Mouse (Mus musculus) midbrain, postnatal 0 days (tissue): ENCODE measurements around the gene Robo1. TPM values are rescaled to one million over a fixed set of nuclear protein-coding genes. Genes with fewer than 3 reads are reported as not detected.

Experiments
- ATAC-seq: fragments of 200-750 bp; cut with Nextera tagmentation; 2 replicates; pipeline ENCODE4 v1.8.0; 2017; ENCODE audit warnings: moderate number of reproducible peaks, mild to moderate bottlenecking, moderate TSS enrichment, moderate library complexity; ENCODE audit not compliant: low FRiP score
- DNase-seq: peaks from one replicate; pipeline ENCODE4 v3.0.0-alpha.2; 2015; ENCODE audit warnings: low spot score
- H3K27ac ChIP-seq: fragments of 300-500 bp; sonication (generic); 2 replicates; pipeline ENCODE4 v1.5.1; 2014; ENCODE audit warnings: low read depth, mild to moderate bottlenecking, low read length, mixed read lengths
- H3K27me3 ChIP-seq: fragments of 300-500 bp; sonication (generic); 2 replicates; pipeline ENCODE4 v1.6.1; 2014; ENCODE audit warnings: low read length, control low read depth, mixed read lengths; ENCODE audit not compliant: insufficient read depth
- H3K36me3 ChIP-seq: fragments of 300-500 bp; sonication (generic); 2 replicates; pipeline ENCODE4 v1.6.1; 2014; ENCODE audit warnings: low read length, control low read depth, mixed read lengths; ENCODE audit not compliant: insufficient read depth
- H3K4me1 ChIP-seq: fragments of 300-500 bp; sonication (generic); 2 replicates; pipeline ENCODE4 v1.6.1; 2014; ENCODE audit warnings: mild to moderate bottlenecking, control low read depth, antibody characterized with exemption, low read length, mixed read lengths; ENCODE audit not compliant: insufficient read depth
- H3K4me2 ChIP-seq: fragments of 300-500 bp; sonication (generic); 2 replicates; pipeline ENCODE4 v1.6.1; 2014; ENCODE audit warnings: low read depth, mild to moderate bottlenecking, low read length, mixed read lengths; ENCODE audit not compliant: poor library complexity, severe bottlenecking
- H3K4me3 ChIP-seq: fragments of 300-500 bp; sonication (generic); 2 replicates; pipeline ENCODE4 v1.5.1; 2014; ENCODE audit warnings: low read depth, mild to moderate bottlenecking, low read length, moderate library complexity
- H3K9ac ChIP-seq: fragments of 300-500 bp; sonication (generic); replicated peaks from 2 replicates; pipeline ENCODE4 v1.6.1; 2014; ENCODE audit warnings: mild to moderate bottlenecking, low read length, moderate library complexity, mixed read lengths; ENCODE audit not compliant: poor library complexity, severe bottlenecking
- H3K9me3 ChIP-seq: fragments of 300-500 bp; sonication (generic); 2 replicates; pipeline ENCODE4 v1.6.1; 2016; ENCODE audit warnings: low read length, control low read depth
- CTCF ChIP-seq: IDR thresholded peaks from 2 replicates; pipeline ENCODE4 v1.5.1; 2016; ENCODE audit warnings: antibody characterized with exemption, mild to moderate bottlenecking
- WGBS: fragments of 180-500 bp; shearing (Covaris S2); extraction: QIAGEN DNeasy Blood & Tissue Kit; methylation state at CpG from one replicate; pipeline ENCODE4 v1.1.7; 2014; 5-methylcytosine and 5-hydroxymethylcytosine counted together
- polyA plus RNA-seq: library from polyadenylated mRNA; unstranded; fragments of >200 nt; fragmentation: Nextera tagmentation; extraction: Ambion mirVana; gene quantifications from 2 replicates; pipeline ENCODE4 v1.2.1, GENCODE M21; 2015
- total RNA-seq: library from RNA; depleted of rRNA; stranded (reverse); fragments of >200 nt; gene quantifications from 2 replicates; pipeline ENCODE4 v1.2.3, GENCODE M21; 2014

Robo1 gene
- total and polyA plus RNA-seq, 2 experiments from 2014 or later = 31.4 to 96.1 TPM

- no peaks in the 10 kb centered on the region for H3K9me3 ChIP-seq
- H3K4me3 ChIP-seq = peak overlapping the region; percentile 8; the same call in 1 of the 2 replicates
- no peak overlapping the region for H3K9ac ChIP-seq
- peak overlapping the region; percentile 33 for H3K4me2 ChIP-seq
- no peak for TF ChIP-seq CTCF
- WGBS = 37% methylated on average over 10 of the region's 10 CpGs
- ATAC-seq = no peak
- H3K27me3 ChIP-seq = no peaks in the 10 kb centered on the region
- no peaks in the 10 kb centered on the region for H3K36me3 ChIP-seq
- no peak for DNase-seq
- H3K4me1 ChIP-seq = no peaks in the 10 kb centered on the region
- H3K27ac ChIP-seq = no peak overlapping the region
These were observed 314.8 kb downstream of the Robo1 start for GRCm38 (mm10) chr16:72622868-72623267.

DNA sequence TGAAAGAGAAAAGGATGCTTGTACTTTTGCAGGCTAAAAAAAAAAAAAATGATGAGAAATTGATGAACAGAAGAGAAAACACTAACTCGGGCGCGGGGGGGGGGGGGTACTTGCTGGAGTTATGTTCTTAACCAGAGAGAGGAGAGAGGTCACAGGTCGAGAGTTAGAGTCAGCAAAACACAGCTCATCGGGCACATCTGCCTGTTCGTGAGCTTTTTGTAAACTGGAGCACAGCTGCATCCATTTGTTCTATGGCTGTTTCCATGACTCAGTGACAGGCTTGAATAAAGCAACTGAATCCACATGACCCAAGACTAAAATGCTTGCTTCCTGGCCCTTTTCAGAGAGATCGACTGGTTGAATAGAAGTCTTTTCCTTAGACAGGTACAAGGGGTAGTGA lies 325.7 kb downstream of the Robo1 start:
- Histone ChIP-seq H3K4me2 (no peak overlapping the region), H3K36me3 (no peaks in the 10 kb centered on the region), H3K4me3 (no peak overlapping the region), H3K27me3 (no peaks in the 10 kb centered on the region), H3K9me3 (no peaks in the 10 kb centered on the region), H3K27ac (no peak overlapping the region), H3K4me1 (no peaks in the 10 kb centered on the region), H3K9ac (no peak overlapping the region)
- WGBS = 69% methylated on average over 6 of the region's 7 CpGs
- DNase-seq = no peak
- ATAC-seq = no peak
- no peak for TF ChIP-seq CTCF

GRCm38 (mm10) chr16:72639332-72639940 lies 331.3 kb downstream of the Robo1 start:
- Histone ChIP-seq H3K27ac (no peak overlapping the region), H3K27me3 (no peaks in the 10 kb centered on the region), H3K9me3 (no peaks in the 10 kb centered on the region), H3K4me2 (no peak overlapping the region), H3K36me3 (no peaks in the 10 kb centered on the region), H3K4me3 (no peak overlapping the region), H3K9ac (no peak overlapping the region), H3K4me1 (no peaks in the 10 kb centered on the region)
- WGBS = 86% methylated on average over 8 of the region's 8 CpGs
- ATAC-seq = no peak
- DNase-seq = no peak
- TF ChIP-seq CTCF = no peak

DNA sequence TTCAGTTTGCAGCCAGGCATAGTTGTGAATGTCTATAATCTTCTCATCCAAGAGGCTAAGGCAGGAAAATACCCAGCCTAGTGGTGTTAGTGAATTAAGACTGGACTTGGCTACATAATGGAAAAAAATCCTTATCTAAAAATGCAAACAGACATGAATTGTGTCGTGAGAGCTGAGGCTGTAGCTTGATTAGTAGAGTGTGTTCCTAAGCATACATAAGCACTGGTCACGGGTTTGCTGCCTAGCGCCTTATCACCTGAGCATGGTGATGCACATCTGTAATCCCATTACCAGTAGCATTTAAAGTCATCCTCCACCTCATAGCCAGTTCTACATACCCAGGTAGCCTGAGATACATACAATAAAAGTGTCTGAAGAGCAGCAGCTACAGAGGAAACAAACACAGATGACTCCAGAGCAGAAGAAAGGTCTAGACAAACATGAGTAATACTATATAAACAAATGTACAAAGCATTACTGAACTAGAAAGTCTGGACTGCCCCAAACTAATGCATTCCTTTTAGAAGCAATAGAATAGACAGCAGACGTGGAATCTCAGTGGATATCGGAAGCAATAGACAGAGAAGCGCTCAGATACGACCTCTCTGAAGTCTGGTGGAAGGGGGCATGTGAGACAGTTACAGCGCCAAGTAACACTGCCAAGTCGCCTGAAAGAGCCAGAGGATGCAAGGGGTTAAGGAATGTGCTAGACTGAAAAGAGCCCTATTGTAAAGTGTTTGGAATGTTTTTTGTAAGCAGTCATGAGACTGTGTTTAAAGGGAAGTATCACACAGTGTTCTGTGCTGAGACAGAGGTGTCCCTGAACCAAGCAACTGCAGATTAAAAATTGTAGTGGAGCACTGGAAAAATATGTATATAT lies 333.1 kb downstream of the Robo1 start:
- no peaks in the 10 kb centered on the region for H3K9me3 ChIP-seq
- H3K4me2 ChIP-seq = no peak overlapping the region
- DNase-seq = no peak
- WGBS = 71% methylated on average over 9 of the region's 9 CpGs
- no peak for TF ChIP-seq CTCF
- H3K4me3 ChIP-seq = no peak overlapping the region
- H3K9ac ChIP-seq = no peak overlapping the region
- H3K36me3 ChIP-seq = no peaks in the 10 kb centered on the region
- no peaks in the 10 kb centered on the region for H3K27me3 ChIP-seq
- H3K4me1 ChIP-seq = no peaks in the 10 kb centered on the region
- no peak for ATAC-seq
- H3K27ac ChIP-seq = no peak overlapping the region

DNA sequence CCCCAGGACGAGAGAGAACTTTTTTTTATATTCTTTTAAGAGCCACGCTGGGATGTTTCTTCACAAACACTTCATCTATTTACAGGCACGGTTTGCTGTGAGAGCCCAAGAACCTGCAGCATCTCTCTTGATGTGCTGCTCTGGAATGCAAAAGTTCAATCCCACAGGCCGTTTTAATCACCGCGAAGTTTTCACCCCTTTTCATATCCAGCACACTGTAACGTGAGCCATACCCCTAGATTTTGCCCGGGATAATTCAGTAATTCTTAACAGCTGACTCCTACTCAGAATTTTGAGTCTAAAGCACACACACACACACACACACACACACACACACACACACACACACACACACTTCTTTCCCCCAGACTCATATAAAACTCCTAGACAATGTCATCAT lies 337.8 kb downstream of the Robo1 start:
- 44% methylated on average over 8 of the region's 8 CpGs for WGBS
- H3K36me3 ChIP-seq = no peaks in the 10 kb centered on the region
- no peak overlapping the region for H3K9ac ChIP-seq
- H3K9me3 ChIP-seq = no peaks in the 10 kb centered on the region
- no peak overlapping the region for H3K27ac ChIP-seq
- DNase-seq = no peak
- no peak overlapping the region for H3K4me2 ChIP-seq
- no peaks in the 10 kb centered on the region for H3K27me3 ChIP-seq
- no peaks in the 10 kb centered on the region for H3K4me1 ChIP-seq
- H3K4me3 ChIP-seq = no peak overlapping the region
- no peak for TF ChIP-seq CTCF
- ATAC-seq = no peak

DNA sequence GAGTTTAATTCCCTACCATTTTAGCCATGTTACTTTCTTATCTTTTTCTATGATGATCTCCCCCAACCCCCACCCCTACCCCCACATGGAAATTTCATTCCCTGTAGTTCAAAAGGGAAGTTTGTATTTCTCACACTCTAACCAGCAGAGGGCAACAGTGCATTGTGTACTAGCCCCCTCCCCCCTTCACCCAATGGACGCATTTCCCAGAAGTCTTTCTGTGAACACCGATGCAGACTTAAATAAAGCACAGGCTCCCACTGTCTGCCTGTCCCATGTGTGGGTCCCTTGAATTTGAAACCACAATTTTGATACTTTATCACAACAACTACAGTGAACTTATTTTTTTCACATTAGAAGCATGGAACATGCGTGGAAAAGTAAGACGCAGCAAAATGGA lies 341.2 kb downstream of the Robo1 start:
- Histone ChIP-seq H3K4me3 (no peak overlapping the region), H3K27me3 (no peaks in the 10 kb centered on the region), H3K4me2 (no peak overlapping the region), H3K9me3 (no peaks in the 10 kb centered on the region), H3K27ac (no peak overlapping the region), H3K4me1 (no peaks in the 10 kb centered on the region), H3K36me3 (no peaks in the 10 kb centered on the region), H3K9ac (no peak overlapping the region)
- 46% methylated on average over 4 of the region's 4 CpGs for WGBS
- peak; percentile 68 for DNase-seq
- TF ChIP-seq CTCF = peak; percentile 66
- ATAC-seq = no peak
